Mouse (Mus musculus): ENCODE data around the gene Dap.

DNA sequence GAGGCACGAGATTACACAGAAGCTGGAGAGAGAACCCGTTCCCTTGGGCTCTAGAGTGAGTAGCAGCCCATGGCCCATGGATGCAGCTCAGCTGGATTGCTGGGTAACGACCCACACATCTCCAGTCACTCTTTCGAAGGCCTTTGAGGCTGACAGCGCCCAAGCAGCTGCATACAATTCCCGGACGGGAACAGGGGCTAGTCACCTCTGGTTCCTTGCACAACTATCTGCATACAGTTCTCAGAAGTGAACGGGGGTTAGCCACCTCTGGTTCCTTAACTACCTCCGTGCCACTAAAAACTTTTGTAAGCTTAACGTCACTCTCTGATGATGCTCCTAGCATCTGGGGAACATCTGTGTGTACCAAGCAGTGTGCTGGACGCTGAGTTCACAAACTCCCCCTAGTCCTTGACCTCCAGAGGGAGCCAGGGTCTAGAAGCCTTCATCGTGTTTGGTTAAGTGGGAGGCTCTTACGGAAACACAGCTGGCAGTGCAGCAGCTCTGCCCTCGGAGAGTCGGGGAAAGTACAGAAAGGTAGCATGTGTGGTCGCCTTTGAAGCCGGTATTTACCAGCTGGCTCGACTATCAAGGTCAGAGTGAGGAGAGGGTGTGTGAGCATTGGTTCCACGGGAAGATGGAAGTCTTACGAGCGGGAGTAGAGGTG is 34.0 kb downstream of the Dap start:
- no peak for TF ChIP-seq POLR2A (IDR thresholded peaks at IDR 0.05; ENCODE audit: borderline replicate concordance, control insufficient read depth, low read depth, low read length)
- no peak for TF ChIP-seq CTCF (IDR thresholded peaks at IDR 0.05; ENCODE audit: control insufficient read depth, insufficient read depth, low read length)
